Mouse (Mus musculus) megakaryocyte-erythroid progenitor cell, adult 5-6 weeks (primary cell): ENCODE data around the gene Gm3409. TPM values are rescaled to one million over a fixed set of nuclear protein-coding genes. Genes with fewer than 3 reads are reported as not detected.
"Not testable (repeated sequence)": the region's sequence is repeated elsewhere in the genome, so short reads cannot be mapped to it uniquely, and the experiment has no call there.

Experiments used
- ATAC-seq: replicated peaks from 2 replicates; pipeline ENCODE4 v1.8.0; 2016; ENCODE audit warnings: mild to moderate bottlenecking, inconsistent platforms; ENCODE audit not compliant: severe bottlenecking, poor library complexity, low FRiP score, low TSS enrichment
- total RNA-seq, 2 experiments: library from RNA; stranded (forward) in 1 of 2; stranded (reverse) in 1 of 2; fragments of 200-1000, 215-1000 nt in 1 of 2; fragments of >200 nt in 1 of 2; fragmentation: Nextera tagmentation in 1 of 2; gene quantifications; 2 replicates each; pipeline ENCODE4 v1.2.3; 2014 to 2017

The Gm3409 gene
- total RNA-seq (2014; fragmentation: Nextera tagmentation) (not detected in 2 replicates), total RNA-seq (2017) (not detected in 2 replicates)

- not testable (repeated sequence) for ATAC-seq
These were observed at the start of gene Gm3409 for GRCm38 (mm10) chr5:146537347-146537746. Gene Gm3409 (plus strand): TSS chr5:146537647.

GRCm38 (mm10) chr5:146488959-146489358 lies 48.5 kb upstream of the Gm3409 start:
- ATAC-seq = not testable (repeated sequence)

DNA sequence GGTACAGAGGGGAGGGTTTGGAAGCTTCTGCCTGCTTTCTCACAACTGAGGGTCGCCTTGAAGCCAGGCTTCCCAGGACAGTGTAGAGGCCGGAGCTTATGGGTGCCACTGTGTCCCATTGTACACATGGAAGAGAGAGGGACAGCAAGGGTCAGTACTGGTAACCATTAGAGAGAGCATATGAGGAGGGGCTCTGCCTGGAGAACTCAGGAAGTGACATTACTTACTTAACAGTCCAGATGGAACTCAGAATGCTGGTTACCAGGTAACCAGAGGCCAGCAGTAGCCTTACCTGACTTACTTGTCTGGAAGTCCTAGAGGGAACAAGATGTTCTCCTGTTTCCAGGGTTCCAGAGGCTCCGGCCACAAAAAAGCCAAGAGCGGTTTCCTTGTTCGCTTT lies 46.4 kb upstream of the Gm3409 start, which contains the start of gene Gm6370:
TSS of gene Gm6370 (plus strand) at position 301 of the 400 bp plus-strand sequence.
- ATAC-seq = not testable (repeated sequence)

DNA sequence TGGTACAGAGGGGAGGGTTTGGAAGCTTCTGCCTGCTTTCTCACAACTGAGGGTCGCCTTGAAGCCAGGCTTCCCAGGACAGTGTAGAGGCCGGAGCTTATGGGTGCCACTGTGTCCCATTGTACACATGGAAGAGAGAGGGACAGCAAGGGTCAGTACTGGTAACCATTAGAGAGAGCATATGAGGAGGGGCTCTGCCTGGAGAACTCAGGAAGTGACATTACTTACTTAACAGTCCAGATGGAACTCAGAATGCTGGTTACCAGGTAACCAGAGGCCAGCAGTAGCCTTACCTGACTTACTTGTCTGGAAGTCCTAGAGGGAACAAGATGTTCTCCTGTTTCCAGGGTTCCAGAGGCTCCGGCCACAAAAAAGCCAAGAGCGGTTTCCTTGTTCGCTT lies 35.3 kb upstream of the Gm3409 start, which contains the start of gene 4930449I24Rik:
TSS of gene 4930449I24Rik (plus strand) at position 301 of the 400 bp plus-strand sequence.
- ATAC-seq = not testable (repeated sequence)

DNA sequence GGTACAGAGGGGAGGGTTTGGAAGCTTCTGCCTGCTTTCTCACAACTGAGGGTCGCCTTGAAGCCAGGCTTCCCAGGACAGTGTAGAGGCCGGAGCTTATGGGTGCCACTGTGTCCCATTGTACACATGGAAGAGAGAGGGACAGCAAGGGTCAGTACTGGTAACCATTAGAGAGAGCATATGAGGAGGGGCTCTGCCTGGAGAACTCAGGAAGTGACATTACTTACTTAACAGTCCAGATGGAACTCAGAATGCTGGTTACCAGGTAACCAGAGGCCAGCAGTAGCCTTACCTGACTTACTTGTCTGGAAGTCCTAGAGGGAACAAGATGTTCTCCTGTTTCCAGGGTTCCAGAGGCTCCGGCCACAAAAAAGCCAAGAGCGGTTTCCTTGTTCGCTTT lies 23.6 kb upstream of the Gm3409 start, which contains the start of gene Gm3402:
TSS of gene Gm3402 (plus strand) at position 301 of the 400 bp plus-strand sequence.
- not testable (repeated sequence) for ATAC-seq

DNA sequence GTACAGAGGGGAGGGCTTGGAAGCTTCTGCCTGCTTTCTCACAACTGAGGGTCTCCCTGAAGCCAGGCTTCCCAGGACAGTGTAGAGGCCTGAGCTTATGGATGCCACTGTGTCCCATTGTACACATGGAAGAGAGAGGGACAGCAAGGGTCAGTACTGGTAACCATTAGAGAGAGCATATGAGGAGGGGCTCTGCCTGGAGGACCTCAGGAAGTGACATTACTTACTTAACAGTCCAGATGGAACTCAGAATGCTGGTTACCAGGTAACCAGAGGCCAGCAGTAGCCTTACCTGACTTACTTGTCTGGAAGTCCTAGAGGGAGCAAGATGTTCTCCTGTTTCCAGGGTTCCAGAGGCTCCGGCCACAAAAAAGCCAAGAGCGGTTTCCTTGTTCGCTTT lies 11.9 kb upstream of the Gm3409 start, which contains the start of gene Gm3404:
TSS of gene Gm3404 (plus strand) at position 301 of the 400 bp plus-strand sequence.
- not testable (repeated sequence) for ATAC-seq

DNA sequence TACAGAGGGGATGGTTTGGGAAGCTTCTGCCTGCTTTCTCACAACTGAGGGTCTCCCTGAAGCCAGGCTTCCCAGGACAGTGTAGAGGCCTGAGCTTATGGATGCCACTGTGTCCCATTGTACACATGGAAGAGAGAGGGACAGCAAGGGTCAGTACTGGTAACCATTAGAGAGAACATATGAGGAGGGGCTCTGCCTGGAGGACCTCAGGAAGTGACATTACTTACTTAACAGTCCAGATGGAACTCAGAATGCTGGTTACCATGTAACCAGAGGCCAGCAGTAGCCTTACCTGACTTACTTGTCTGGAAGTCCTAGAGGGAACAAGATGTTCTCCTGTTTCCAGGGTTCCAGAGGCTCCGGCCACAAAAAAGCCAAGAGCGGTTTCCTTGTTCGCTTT lies 18.4 kb downstream of the Gm3409 start, which contains the start of gene Gm3415:
TSS of gene Gm3415 (plus strand) at position 301 of the 400 bp plus-strand sequence.
- not testable (repeated sequence) for ATAC-seq

GRCm38 (mm10) chr5:146564259-146564658 lies 26.8 kb downstream of the Gm3409 start:
- ATAC-seq = no peak

DNA sequence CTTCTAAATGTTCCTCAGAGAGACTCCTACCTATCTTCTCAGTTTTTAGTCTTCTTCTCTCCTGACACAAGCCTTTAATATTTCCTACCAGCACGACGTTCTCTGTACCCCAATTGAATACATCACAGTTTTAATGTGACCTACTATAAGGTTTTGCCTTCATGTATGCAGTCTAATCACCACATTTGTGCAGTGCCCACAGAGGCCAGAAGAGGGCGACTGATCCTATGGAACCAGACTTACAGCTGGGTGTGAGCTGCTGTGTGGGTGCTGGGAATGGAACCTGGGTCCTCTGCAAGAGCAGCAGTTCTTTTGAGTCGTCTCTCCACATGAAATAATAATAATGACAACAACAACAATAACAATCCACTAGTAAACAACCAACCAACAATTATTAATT lies 29.6 kb downstream of the Gm3409 start:
- ATAC-seq = 0 out of 2 replicates have a peak, but pooled peaks have one; percentile 52

- ATAC-seq = not testable (repeated sequence)
These were observed 32.7 kb downstream of the Gm3409 start for GRCm38 (mm10) chr5:146570179-146570578.

- not testable (repeated sequence) for ATAC-seq
These were observed 34.6 kb downstream of the Gm3409 start for GRCm38 (mm10) chr5:146571830-146572734.

GRCm38 (mm10) chr5:146572735-146573042 lies 35.2 kb downstream of the Gm3409 start:
- ATAC-seq = not testable (repeated sequence)

- no peak for ATAC-seq
These were observed 39.2 kb downstream of the Gm3409 start for GRCm38 (mm10) chr5:146576668-146577067.

- no peak for ATAC-seq
These were observed 46.7 kb downstream of the Gm3409 start for GRCm38 (mm10) chr5:146584156-146584477.

DNA sequence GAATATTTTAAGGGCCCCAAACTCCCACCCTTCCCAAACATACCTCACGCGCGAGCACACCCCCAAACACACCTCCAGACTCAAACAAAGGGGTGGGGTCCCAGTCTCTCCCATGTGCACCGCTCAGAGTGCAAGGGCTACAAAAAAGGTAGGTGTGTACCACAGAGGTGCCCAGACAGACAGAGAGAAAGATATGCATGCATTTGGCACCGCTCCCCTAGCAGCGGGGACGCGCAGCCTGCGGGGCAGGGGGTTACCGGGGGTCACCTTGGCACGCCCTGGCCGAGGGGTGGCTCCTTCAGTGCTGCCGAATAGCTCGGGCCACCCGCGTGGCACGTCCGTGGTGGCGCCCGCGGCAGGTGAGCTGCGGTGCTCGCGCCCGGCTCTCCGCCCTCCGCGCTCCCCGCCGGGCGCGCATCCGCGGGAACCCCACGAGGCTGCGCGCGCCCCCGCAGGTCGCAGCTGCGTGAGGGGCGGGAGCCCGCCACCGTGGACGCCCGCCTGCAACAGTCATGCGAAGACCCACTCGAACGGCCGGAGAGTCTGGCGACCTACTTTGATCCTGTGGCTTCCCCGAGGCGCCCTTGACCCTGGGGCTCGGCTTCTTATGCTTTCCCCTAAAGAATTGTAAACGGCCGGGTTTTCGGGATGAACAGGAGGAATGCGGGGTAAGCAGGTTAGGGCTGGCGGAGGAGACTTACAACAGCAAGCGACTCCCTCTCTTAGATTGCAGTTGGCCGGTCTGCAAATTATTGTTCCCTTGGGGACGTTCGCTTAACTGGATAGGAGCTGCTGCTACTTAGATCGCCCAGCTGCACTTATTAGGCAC lies 47.2 kb downstream of the Gm3409 start, which contains the start of gene Gpr12:
TSS of gene Gpr12 (minus strand) at position 762 of the 829 bp plus-strand sequence.
- ATAC-seq = no peak

- no peak for ATAC-seq
These were observed 47.8 kb downstream of the Gm3409 start for GRCm38 (mm10) chr5:146585307-146585651.

DNA sequence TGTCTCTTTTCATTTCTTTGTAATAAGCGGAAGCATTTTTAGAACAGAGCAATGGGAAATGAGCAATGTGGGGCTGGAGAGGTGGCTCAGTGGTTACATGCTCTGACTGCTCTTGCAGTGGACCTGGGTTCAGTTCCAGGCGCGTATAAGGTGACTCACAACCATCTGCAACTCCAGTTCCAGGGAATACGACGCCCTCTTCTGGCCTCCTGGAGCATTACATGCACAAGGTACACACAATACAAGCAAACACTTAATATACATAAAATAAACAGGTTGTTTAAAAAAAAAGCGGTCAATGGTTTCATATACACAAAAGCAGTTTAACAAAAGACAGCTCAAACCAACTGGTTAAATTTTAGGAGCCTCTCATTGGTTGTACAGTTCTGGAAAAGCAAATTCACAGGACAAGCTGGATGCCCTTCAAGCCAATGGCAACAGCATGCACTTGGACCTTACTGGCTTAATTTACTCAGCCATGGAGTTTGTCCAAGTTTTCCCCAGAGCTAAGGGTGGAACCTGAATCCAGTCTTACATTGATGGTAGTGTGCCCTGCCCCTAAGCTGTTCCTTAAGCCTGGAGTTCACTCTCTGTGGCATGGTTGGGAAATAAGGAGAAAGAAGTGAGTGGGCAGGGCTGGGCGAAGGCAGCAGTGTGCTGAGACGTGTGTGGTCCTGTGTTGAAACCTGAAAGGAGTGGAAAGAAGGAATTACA lies 49.1 kb downstream of the Gm3409 start:
- no peak for ATAC-seq
